8 mouse cellular contexts compared by ENCODE assay signal in the genomic region with DNA sequence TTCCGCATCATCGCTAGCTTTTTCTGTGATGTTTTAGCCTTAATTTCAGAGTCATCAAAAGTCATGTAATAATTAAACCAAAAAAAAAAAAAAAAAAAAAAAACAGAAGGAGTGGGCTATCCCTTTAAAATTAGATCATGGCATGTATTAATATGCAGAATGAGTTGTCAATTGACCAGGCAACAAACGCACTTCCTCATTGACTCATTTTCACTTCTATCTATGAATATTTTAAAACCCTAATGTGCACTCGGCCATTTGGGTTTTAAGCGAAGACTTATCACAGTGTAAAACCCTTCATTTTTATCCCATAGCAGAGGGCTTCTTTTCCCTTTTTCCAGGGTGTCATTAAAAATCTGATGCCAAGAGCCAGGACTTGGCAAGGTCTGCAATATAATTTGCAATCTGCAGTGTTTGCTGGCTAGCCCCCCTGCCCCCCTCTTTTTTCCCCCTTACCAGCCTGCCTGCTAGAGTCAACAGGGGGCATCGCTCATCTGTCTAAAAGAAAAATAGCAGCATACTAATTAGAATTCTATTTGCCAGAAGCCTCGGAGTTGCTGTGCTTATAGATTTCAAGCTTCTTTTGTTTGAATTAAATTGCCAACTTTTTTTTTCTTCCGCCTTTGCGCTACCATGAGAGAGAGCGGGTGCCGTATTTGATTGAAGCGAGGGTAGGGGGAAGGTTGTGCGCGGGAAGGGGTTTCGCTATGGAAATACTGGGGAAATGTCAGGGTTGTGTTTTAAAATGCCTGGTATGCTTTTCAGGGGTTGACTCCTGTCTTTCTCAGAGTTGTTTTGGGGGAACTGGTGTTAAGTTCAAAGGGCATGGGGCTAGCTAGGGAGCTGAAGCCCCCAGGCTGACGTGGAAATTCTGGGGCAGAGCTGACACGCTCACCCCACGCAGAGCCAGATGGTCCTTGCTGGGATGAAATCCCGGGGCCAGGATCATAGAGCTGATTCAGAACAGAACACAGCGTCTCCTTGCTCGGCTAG.
DNase-seq lines count a peak whose midpoint lies in the region; ATAC-seq lines count a peak whose summit lies in the region.

No protein-coding gene starts in this region.

- peak overlapping the region; percentile 69 for H3K4me2 ChIP-seq in kidney, embryonic 16.5 days (replicated peaks; ENCODE audit: low read depth, low read length)

- H3K9ac ChIP-seq in kidney, embryonic 16.5 days (replicated peaks; ENCODE audit: low read length): peak overlapping the region; percentile 49

- H3K36me3 ChIP-seq in kidney, embryonic 16.5 days (ENCODE audit: insufficient read depth, low read length): no peaks in the 10 kb centered on the region

- H3K27me3 ChIP-seq in kidney, embryonic 16.5 days (ENCODE audit: insufficient read depth, low read length): peaks cover 3% of the 10 kb centered on the region; the same call in 1 of the 2 replicates

- no peaks in the 10 kb centered on the region for H3K9me3 ChIP-seq in kidney, embryonic 16.5 days (ENCODE audit: low read length)

- H3K4me3 ChIP-seq in kidney, embryonic 16.5 days (ENCODE audit: low read length): peak overlapping the region; percentile 44

- intact Hi-C loops in left cerebral cortex, postnatal 25 days (cut with DNase I): no loop called here

- no peak overlapping the region for H3K27ac ChIP-seq in kidney, embryonic 16.5 days (ENCODE audit: low read length)

- peaks cover 7% of the 10 kb centered on the region; the same call in 1 of the 2 replicates for H3K4me1 ChIP-seq in kidney, embryonic 16.5 days (ENCODE audit: insufficient read depth, low read length)

- WGBS in kidney, embryonic 16.5 days: 14% methylated on average over 21 of the region's 21 CpGs

- DNase-seq in left cerebral cortex, postnatal 25 days (ENCODE audit: low spot score in 2 of 2): peak; percentile 9 to 20
- DNase-seq in left cerebral cortex, adult 18-20 months (ENCODE audit: low spot score in 2 of 2): no peak
- DNase-seq in fibroblast of lung, adult 2 months (ENCODE audit: low read depth): peak; percentile 1
- peak; percentile 23 for DNase-seq in mesoderm, embryonic 11.5 days (ENCODE audit: low read depth, low spot score)
- DNase-seq in frontal cortex, postnatal 25 days (ENCODE audit: low spot score in 2 of 2): no peak
- no peak for DNase-seq in gastrocnemius, postnatal 4 days (ENCODE audit: low spot score in 2 of 2)

- ATAC-seq in kidney, embryonic 16.5 days (ENCODE audit: low FRiP score, low TSS enrichment): 0 out of 2 replicates have a peak, but pooled peaks have one; percentile 27
- ATAC-seq in activated CD4-positive, CD25-positive, alpha-beta regulatory T cell, adult 4 months: no peak

Comparison
In these comparisons a context has a peak if more than half of its experiments do, and no peak if none do; other contexts are left out.
1. DNase-seq: peak in left cerebral cortex, postnatal 25 days (2 of 2), fibroblast of lung, adult 2 months (single experiment) and mesoderm, embryonic 11.5 days (single experiment); none in left cerebral cortex, adult 18-20 months (0 of 2), frontal cortex, postnatal 25 days (0 of 2) and gastrocnemius, postnatal 4 days (0 of 2).